Mouse (Mus musculus) MEL (cell line): Measurements from ENCODE around the gene Cpne2.
A peak's percentile ranks its signal among the peaks of the same experiment; 100 is the strongest.

Experiments
- CTCF ChIP-seq, 3 experiments: IDR thresholded peaks in 2 of 3; conservative IDR thresholded peaks in 1 of 3; 2 replicates each; pipeline ENCODE4 v1.5.1; 2011 to 2012; ENCODE audit warnings: low read length in 3 of 3, low read depth in 2 of 3, mild to moderate bottlenecking in 2 of 3, improper control_type of control experiment in 1 of 3, inconsistent platforms in 1 of 3, mixed read lengths in 1 of 3, moderate library complexity in 1 of 3; ENCODE audit not compliant: control insufficient read depth in 1 of 3, insufficient read depth in 1 of 3, poor library complexity in 1 of 3, severe bottlenecking in 1 of 3
- MAX ChIP-seq: IDR thresholded peaks from 2 replicates; pipeline ENCODE4 v1.6.1; 2011; ENCODE audit warnings: low read length, improper control_type of control experiment
- POLR2A ChIP-seq, 2 experiments: IDR thresholded peaks; 2 replicates each; pipeline ENCODE4 v1.6.1; 2011 to 2012; ENCODE audit warnings: low read length in 2 of 2, mild to moderate bottlenecking in 2 of 2, control low read depth in 1 of 2, improper control_type of control experiment in 1 of 2, low read depth in 1 of 2, moderate library complexity in 1 of 2; ENCODE audit not compliant: control insufficient read depth in 1 of 2, insufficient read depth in 1 of 2, poor library complexity in 1 of 2
- POLR2AphosphoS2 ChIP-seq: IDR thresholded peaks from 2 replicates; pipeline ENCODE4 v1.6.1; 2011; ENCODE audit warnings: low read length, improper control_type of control experiment
- USF1 ChIP-seq: IDR thresholded peaks from 2 replicates; pipeline ENCODE4 v1.6.1; 2014; ENCODE audit warnings: low read depth, mild to moderate bottlenecking, inconsistent platforms, low read length, improper control_type of control experiment, moderate library complexity

GRCm38 (mm10) chr8:94602471-94603131 is 69.8 kb downstream of the Cpne2 start:
- TF ChIP-seq CTCF (IDR thresholded peaks at IDR 0.05 in 2 of 3, conservative IDR thresholded peaks at IDR 0.05 in 1 of 3; ENCODE audit: control insufficient read depth in 1 of 3, insufficient read depth in 1 of 3, low read depth in 2 of 3, low read length in 3 of 3, poor library complexity in 1 of 3, severe bottlenecking in 1 of 3): no peak
- no peak for TF ChIP-seq POLR2A (IDR thresholded peaks at IDR 0.05; ENCODE audit: control insufficient read depth in 1 of 2, insufficient read depth in 1 of 2, low read depth in 1 of 2, low read length in 2 of 2, poor library complexity in 1 of 2)
- no peak for TF ChIP-seq USF1
- TF ChIP-seq MAX: no peak
- 0 out of 2 replicates have a peak, but pooled peaks have one; percentile 33 for TF ChIP-seq POLR2AphosphoS2
